Mouse (Mus musculus) gastrocnemius, postnatal 4 days (tissue): ENCODE data around the gene Mgat4e. TPM values are rescaled to one million over a fixed set of nuclear protein-coding genes. Genes with fewer than 3 reads are reported as not detected.
"Not testable (repeated sequence)": the region's sequence is repeated elsewhere in the genome, so short reads cannot be mapped to it uniquely, and the experiment has no call there.

Source experiments
- DNase-seq, 2 experiments: peaks; one replicate each; pipeline ENCODE4 v3.0.0; 2021 to 2022; ENCODE audit warnings: low spot score in 2 of 2, mixed read lengths in 2 of 2
- total RNA-seq, 2 experiments: library from RNA; stranded (reverse); gene quantifications; 2 replicates each; pipeline ENCODE4 v1.2.3; 2021

The Mgat4e gene
- total RNA-seq, 2 experiments from 2014 or later: not detected

DNA sequence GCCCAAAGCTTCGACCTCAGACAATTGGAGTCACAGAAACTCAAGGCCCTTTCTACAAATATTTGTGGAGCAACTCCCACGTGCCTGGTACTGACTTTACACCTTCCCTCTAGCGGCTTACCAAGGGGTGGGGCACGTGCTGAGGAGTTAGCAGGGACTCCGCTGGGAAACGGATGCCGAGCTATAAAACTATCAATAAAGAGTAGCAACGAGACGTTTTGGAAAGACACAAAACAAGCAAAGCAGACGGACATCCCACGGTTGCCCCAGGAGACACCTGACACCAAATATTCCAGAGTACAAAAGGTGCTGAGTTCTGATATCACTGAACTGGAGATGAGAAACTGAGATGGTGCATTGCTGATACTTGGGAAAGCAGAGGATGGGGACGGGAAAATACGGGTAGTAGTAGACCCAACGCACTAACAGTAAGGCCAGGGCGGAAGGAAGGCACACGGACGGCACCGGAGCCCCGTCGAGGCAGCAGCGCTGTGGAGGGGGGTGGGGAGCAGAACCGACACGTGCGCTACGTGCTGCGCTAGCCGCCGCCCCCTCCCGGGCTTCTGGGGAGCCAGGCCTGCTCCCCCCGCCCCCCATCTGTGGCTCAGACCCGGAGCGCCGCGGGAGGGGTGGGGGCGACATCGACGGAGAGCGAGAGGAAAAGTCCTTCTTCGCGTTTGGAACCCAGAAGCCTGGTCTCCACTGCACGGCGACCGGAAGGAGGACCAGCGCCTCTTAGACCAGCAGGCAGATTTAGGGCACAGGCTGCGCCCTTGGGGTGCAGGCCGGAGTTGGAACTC is 6.6 kb upstream of the Mgat4e start:
- DNase-seq: peak; percentile 55 to 71

DNA sequence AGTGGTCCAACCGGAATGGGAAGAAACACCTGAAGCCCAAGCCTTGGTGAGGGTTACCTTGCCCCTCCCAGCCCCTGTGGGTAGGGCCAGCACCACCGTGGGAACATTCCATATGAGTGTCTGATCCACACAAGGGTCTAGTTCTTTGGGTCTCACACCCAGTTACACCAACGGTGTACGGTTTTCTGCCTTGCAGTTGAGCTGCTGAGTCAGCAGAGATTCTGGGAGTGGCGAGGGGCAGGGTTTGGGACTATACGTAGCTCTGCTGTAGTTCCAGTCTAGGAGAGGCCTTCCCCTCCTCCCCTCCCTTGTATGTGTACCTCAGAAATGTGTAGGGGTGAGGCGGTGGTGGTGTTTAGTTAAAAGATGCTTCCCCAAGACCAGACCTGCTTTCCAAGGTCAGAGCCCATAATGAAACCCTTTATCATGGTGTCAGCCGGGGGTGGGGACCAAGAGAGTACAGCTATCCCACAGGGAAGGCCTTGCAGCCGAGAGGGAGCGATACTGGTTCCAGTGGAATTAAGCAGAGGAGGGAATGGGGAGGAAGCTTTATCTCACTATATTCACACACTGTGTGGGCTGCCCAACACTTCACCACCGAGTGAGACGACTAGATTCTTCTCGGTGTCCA is 5.9 kb upstream of the Mgat4e start:
- no peak for DNase-seq

DNA sequence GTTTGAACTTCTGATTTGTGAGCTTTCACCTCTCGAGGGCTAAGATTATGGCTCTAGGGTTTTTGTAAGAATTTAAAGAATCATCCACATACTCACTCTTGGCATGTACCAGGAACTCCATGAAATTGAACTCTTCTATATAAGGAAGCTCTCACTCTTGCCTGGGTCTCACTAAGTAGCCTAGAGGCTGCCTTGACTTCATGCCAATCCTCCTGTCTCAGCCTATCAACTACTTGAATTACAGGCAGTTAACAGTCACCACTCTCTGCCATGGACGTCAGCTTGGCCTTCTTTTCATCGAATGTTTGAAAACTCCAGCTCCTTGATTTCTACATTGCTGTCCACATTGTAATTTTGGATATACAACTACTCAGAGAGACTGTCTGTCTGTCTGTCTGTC is 2.9 kb upstream of the Mgat4e start:
- DNase-seq: no peak

DNA sequence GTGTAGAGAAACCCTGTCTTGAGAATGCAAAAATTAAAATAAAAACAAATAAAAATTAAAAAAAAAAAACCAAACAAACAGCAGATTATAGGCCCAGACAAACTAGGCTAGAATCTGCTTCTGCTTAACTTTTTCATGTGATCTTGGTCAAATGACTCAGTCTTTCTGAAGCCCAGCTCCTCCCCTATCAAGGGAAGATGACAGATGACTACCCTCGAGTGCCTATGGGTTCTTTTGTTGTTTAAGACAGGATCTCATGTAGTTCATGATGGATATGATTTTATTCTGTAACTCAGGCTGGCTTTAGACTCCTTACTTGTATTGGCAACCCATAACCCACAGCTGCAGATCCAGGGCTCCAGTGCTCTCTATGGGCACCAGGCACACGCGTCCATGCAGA is 2.4 kb upstream of the Mgat4e start:
- no peak for DNase-seq

DNA sequence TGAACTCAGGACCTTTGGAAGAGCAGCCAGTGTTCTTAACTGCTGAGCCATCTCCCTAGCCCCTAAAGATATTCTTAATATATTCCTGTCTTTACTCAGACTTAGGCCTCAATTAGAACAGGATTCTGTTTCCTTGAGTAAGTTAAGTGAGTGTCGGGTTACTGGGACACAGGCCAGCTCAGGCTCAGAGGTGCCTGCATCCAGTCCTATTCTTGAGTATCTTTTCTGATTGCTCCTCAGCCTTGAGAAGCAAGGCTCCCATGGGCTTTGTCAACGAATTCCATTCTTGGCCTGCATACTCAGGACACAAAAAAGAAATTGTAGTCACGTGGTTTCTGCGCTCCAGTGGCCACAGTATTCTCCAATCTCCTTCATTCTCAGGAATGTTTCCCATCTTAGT is 1.3 kb downstream of the Mgat4e start:
- no peak for DNase-seq

DNA sequence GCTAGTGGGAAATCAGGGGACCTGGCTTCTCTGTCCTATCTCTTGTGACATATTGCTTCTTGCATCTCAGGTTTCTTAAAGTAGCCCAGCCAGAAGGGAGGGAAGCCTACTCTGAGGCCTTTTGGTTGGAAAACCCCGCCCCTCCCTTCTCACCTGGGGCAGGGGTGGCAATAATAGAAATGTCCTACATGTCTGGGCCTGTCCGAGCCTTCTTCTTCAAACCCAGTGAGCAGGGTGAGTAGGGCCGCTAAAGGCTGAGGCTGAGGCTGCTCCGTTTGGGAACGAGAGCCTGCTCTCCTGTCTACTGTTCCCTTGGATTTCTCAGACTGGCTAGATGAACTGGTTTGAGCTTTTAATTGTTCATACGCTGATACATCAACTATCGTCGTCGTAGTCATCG is 8.9 kb downstream of the Mgat4e start:
- no peak for DNase-seq

DNA sequence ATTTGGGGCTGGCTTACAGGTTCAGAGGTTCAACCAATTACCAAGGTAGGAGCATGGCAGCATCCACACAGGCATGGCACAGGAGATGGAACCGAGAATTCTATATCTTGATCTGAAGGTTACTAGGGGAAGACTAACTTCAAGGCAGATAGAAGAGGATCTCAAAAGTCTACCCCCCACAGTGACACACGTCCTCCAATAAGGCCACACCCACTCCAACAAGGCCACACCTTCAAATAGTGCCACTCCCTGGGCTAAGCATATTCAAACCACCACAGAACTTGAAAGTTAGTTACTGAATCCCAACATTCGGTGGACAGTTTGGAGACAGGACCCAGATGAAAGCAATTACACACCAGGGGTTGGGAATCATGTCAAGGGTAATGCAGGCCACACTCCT is 14.0 kb downstream of the Mgat4e start:
- DNase-seq: no peak

DNA sequence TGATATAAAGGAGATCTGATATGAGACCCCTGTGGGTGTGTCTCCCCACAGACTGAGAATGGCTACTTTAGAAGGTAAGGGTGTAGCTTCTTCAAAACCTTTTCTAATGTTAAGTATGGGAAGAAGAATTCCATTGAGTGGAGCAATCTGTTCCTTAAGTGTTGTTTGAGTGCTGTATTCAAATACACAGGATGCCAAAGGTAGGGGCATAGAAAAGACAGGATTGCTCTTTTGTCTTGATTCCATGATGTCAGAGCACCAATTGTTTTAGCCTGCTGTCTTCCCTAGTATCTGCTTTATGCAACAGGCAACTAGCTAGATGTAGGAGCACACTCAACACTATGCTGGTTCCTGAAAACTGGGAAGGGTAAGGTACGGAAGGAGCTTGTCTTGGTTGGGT is 14.4 kb downstream of the Mgat4e start:
- no peak for DNase-seq

DNA sequence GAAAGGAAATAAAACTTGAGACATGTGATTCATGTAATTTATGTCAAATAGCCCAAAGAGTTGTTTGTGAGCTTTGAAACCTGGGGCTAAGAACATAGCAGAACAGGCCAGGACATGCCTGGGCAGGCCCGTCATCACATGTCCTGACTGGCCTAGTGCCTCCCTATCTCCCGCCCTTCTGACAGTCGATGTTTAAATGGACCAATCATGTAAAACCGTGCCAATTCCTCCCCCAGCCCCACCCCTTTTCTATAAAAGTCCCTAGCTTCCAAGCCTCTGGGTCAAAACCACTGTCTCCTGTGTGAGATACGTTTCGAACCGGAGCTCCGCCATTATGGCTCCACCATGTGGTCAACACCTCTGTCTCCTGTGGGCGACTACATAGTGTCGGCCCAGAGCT is 15.8 kb downstream of the Mgat4e start:
- DNase-seq: not testable (repeated sequence)

DNA sequence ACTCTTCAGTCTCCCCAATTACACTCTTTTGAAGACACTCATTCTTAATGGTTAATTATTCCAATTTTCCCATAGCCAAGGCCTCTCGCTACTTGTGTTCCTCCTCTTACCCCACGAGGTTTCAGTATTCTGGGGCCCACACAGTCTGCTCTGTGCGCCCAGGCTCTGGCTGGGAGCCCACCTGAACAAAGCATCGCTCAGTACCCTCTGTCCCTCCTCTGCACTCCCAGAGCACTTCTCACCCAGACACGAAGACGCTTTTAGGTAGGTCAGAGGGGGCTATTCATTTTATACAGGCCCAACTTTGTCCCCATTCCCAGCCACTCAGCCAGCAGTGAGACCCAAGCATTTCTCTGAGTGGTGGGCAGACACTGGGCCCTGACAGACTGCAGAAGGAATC is 18.9 kb downstream of the Mgat4e start:
- DNase-seq: no peak

DNA sequence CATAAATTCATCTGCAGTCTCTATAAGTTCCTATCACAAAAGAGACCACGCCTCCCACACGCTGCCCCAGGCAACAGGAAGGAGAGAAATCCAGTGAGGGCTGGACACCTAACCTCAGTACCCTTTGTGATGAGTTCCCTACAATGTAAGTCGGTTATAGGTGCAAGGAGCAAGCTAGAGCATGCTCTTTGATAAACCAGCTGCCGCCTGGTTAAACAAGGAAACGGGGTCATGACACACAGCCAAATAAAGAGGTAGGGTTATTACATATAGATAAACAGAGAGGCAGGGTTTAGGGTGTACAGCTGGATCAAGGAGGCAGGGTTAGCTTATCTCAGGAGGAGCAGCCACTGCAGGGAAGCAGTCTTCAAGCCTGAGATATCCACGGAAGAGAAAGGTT is 22.7 kb downstream of the Mgat4e start:
- no peak for DNase-seq

DNA sequence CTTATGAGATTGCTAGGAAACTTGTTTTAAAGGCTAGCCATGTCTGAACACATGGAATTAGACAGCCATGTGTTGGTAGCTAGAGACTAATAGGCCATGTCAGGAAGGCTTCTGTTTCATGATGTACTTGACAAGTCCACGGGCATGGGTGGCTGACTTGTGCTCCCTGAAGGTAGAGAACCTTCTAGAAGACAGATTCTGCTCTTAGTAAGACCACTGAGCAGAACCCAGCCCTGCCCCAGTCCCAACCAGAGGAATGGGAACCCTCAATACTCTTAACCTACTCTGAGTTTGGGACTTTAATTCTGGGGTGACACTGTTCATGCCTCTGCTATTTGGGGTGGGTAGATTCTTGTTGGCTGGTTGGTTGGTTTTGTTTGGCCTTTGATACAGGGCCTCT is 24.5 kb downstream of the Mgat4e start:
- DNase-seq: no peak

DNA sequence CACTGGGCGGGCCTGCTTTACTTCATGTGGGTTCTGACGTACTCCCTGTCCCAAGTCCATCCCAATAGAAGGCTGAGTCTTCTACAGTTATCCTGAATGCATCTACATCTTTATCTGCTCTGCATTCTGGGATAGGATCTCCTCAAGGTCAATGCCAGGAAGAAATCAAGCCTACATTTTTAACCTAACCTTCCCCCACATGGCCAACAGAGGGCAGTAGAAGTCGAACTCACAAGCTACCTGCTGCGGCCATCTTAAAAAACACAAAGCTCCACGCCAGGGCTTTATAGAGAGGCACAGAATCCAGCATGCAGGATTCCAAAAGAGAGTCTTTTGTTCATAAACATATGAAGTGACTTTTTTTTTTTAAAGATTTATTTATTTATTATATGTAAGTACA is 25.1 kb downstream of the Mgat4e start:
- no peak for DNase-seq

DNA sequence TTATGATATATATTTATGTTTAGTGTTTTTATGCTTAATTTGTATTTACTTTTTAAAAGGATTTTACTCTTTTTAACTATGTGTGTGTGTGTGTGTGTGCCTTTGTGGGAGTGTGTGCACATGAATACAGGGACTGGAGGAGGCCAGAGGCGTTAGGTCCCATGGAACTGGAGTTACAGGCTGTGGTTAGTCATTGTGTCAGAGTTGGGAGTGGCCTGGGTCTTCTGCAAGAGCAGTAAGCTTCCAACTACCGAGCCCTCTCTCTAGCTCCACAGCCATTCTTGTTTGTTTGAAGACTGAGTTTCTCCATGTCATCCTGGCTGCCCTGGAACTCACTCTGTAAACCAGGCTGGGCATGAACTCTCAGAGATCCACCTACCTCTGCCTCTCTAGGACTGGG is 27.2 kb downstream of the Mgat4e start:
- no peak for DNase-seq

DNA sequence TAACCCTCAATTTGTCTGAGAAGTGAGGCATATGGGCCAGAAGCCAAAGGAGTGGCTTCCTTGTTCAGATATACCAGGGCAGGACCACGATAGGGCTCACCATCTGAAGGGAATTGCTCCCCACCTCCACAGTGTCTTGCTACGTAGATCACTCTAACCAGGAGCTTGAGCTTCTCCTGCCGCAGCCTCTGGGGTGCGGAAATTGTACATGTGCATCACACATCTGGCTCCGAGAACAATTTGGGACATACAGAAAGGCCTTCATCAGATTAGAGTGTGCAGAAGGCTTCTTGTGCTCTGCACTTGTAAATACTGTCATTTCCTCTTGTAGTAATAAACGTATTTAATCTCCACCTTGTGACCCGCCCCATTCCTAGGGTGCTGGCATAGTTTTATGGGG is 28.3 kb downstream of the Mgat4e start:
- no peak for DNase-seq

DNA sequence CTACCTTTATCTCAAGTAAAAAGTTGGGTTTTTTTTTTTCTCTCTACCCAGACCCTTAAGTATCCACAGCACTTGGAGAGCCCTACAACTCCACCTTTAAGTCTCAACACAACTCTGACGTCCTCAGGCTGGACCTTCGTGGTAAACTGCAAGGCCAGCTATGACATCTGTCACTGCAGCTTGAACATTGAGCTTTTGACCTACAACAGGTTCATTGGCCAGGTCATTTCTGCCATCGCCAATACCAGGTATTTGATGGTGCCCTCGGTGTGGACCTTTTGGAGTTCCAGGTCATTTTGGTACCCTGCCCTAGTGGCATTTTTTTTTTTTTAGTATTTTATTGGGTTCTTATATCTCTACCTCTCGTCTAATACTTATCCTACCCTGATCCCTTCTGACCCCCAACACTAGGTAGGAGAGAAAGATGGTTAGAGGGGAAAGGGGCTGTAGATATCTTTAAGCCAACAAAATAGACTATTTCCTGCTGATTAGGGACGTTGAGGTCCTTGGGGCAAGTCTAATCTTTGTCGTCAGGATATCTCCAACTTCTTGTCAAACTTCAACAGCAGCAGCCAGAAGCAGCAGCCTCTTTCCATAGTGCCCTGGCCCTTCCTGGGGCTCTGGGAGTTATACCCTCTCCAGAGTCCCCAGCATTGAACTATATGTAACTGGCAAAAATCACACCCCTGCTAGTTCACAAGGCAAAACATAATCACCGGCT is 29.3 kb downstream of the Mgat4e start:
- DNase-seq: no peak

DNA sequence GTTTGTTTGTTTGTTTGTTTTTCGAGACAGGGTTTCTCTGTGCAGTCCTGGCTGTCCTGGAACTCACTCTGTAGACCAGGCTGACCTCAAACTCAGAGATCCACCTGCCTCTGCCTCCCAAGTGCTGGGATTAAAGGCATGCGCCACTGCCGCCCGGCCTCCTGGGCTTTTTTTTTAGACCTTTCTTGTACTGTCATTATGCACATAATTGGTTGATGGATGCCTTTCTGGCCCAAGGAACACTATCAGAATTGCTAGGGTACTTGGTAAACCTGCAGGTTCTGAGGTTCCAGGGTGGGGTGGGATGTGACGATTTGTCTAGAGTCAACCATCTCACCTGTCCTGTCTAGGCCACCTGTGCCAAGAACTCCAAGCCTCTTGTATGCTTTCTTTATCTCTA is 30.3 kb downstream of the Mgat4e start:
- not testable (repeated sequence) for DNase-seq

DNA sequence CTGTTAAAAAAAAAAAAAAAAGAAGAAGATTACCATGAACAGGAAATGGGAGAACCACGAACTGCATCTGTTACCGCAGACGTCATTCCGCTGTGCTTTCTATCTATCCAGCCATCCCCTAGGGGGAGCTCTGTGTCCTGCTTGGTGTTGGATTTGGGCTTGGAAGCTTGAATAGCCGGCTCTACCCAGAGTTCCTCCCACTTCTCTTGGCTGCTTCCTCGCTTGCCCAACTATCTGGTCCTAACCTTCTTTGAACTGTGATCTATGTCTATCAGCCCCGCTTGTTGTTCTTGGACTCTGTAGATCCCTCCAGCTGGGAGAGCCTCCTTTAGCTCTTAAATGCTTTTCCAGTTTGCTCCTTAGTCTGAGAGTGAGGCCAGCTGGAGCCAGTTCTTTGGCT is 30.8 kb downstream of the Mgat4e start:
- DNase-seq: peak; percentile 55 to 79

DNA sequence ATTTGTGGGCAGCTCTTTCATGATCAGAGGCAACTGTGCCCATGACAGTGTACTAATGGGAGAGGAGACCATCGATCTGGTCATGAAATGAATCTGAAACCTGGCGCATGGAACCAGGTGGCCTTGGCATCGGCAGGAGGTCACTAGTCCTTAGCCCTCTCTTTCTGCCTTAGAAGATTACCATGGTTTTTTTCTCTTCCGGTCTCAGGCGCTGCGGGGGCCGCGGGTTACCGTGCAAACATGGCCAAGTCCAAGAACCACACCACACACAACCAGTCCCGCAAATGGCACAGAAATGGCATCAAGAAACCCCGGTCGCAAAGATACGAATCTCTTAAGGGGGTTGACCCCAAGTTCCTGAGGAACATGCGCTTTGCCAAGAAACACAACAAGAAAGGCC is 31.6 kb downstream of the Mgat4e start:
- DNase-seq: not testable (repeated sequence)

DNA sequence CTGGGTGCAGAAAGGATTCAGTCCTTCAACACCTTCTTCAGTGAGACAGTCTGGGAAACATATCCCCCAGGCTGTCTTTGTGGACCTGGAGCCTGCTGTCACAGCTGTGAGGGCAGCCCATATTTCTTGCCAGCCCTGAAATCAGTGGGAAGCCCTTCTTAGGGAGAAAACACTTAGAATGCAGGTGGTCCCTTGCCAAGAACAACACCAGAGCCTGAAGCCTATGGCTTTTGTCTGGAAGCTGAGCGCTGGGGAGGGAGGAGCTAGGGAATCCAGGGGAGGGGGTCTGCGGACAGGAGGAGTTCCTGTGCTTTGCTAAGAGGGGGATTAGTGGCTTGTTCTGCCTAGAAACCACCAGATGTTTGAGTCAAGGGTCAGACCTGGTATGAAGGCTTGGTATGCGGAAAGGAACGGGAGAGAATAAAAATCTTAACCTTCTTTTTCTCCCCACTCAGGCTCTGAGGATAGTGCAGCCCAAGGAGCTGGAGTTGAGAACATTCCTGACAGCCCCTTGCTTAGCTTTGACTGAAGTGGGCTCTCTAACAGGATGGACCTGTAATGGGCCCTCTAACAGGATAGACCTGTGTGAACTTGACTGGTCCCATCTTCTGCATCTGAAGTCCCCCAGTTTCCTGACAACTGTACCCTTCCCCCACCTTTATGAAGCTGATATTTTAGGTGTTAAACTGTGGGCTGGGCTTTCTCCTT is 32.8 kb downstream of the Mgat4e start:
- DNase-seq: peak in 1 of 2 experiments; percentile 14

DNA sequence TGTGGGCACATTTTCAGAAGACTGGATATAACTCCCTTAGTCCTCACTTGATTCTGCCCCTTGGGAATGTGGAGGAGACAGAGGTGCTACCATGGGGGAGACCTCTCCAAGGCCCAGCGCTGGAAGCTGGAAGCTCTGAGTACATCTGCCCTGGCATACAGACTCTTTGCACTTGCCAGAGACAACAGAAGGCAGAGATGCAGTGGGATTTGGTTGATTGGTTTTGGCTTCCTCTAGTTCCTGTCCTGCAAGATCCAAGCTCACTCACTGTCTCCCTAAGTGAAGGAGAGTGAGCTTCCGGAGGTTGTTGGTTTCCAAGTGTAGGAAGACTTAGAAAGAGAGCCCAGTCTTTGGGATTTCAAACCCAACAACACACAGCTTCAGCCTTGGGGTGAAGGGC is 33.6 kb downstream of the Mgat4e start:
- no peak for DNase-seq
